Mouse (Mus musculus) neural tube, embryonic 10.5 days (tissue): ENCODE results near the gene Tenm3.

Experiments used
- DNase-seq: peaks from one replicate; pipeline ENCODE4 v3.0.0-alpha.2; 2017; ENCODE audit warnings: low spot score; ENCODE audit errors: extremely low spot score

Tenm3 gene

DNA sequence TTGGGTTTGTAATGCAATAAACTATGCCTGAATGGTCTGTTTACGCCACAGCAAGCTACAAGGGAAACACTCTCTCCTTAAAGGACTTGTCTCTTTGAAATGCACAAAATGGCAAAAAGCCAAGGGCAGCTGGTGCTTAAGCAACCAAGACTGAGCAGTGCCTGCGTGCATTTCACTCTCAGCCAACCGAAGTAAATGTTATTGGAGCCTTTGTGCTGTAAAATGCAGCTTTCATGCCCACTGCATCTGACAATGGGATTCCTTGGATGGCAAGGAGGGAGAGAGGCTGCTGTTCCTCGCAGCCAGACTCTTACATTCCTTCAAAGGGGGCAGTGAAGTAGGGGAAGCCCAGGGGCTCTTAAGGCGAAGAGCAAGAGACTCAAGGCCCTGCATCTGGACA, 385.4 kb downstream of the Tenm3 start:
- DNase-seq = no peak

- DNase-seq = no peak
Measured at GRCm38 (mm10) chr8:48456328-48457124, 387.2 kb downstream of the Tenm3 start.

- no peak for DNase-seq
Measured at GRCm38 (mm10) chr8:48451247-48451635, 392.5 kb downstream of the Tenm3 start.

GRCm38 (mm10) chr8:48450397-48451246, 393.1 kb downstream of the Tenm3 start:
- no peak for DNase-seq

DNA sequence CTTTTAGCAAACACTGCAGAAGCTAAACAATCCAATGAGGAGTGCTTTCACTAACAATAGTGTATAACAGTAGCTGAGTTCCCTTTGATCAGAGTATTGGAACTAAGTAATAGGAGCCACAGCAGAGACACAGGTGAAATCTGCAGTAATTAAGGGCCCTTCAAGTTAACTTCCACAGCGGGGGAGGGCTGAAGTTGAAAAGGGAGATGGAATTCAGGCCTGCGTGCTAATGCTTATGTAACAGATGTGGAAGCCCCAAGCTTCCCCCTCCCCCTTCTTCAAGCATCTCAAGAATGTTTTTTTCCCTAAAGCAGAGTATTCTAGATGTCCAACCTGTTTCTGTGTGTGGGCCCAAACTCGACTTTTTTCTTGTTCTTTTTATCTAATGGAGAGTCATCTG, 394.1 kb downstream of the Tenm3 start:
- no peak for DNase-seq

GRCm38 (mm10) chr8:48445690-48446089, 398.1 kb downstream of the Tenm3 start:
- DNase-seq = no peak

DNA sequence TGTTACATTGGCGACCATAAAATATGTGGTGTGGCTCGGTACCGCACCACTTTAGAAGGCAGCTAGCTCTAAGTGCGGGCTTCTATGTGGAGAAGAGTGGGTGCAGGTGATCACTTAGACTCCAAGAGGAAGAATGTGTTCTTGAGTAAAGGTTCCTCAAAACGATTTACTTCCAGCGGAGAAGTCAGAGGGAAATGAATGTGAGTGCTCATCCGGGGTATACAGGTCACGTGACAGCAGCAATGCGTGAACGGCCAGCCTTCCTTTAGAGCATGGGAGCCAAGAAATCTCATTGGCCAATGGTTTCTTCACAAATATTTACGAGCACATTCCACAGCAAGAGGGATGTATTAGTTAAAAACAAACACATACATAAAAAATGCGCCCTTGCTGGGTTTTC, 404.3 kb downstream of the Tenm3 start:
- no peak for DNase-seq

GRCm38 (mm10) chr8:48437523-48438207, 406.1 kb downstream of the Tenm3 start:
- DNase-seq = no peak

- DNase-seq = no peak
Measured at GRCm38 (mm10) chr8:48425101-48425500, 418.6 kb downstream of the Tenm3 start.

DNA sequence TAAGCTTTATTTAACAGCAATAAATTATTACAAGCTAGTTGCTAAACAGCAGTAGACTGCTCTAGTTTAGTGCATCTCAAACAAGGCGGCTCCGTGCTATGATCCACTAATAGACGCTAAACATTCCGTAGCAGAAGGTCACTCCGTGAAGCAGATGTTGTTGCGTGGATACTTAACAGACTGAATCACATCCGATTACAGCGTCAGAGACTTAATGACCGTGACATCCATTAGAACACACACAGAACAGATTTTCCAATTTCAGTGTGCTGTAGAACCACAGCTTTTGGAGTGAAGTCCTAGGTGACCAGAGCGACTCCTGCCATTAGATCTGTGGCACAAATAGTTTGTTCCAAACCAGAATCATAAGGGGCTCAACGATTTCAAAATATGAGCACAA, 426.0 kb downstream of the Tenm3 start:
- no peak for DNase-seq

DNA sequence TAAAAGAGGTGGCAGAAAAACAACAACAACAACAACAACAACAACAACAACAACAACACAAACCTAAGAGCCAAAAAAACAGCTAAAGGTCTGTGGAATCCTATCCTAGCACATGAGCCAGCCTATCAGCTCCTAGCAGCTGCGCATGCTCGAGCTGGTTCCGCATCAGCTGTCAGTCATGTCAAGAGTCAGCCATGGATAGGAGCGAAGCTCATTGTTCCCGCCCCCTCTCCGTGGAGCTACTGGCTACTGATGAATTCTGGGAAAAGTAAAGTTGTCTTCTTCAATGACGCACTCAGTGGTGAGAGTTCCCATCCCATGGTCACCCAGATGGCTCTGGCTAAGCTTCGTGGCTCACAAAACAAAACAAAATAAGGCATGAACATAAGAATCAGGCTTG, 432.8 kb downstream of the Tenm3 start:
- DNase-seq = no peak

- DNase-seq = no peak
Measured at GRCm38 (mm10) chr8:48400572-48400972, 443.2 kb downstream of the Tenm3 start.

DNA sequence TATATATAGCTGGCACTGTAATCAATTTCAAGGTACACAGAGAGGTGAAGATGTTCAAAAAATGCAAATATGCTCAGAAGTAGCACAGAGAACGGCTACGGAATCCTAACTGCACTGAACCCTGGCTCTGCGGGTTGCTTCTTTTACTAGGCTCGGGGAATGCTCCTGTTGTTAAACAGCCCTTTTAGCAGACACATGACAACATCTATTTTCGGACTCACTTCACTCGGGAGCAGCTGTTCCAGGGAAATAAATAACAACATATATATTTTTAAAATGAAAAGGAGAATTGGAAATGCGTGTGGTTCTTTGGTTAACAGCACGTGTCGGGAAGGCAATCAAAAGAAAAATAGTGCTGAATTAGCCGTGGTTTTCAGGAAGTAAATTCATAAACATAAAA, 457.9 kb downstream of the Tenm3 start:
- no peak for DNase-seq

- no peak for DNase-seq
Measured at GRCm38 (mm10) chr8:48380035-48380434, 463.7 kb downstream of the Tenm3 start.

DNA sequence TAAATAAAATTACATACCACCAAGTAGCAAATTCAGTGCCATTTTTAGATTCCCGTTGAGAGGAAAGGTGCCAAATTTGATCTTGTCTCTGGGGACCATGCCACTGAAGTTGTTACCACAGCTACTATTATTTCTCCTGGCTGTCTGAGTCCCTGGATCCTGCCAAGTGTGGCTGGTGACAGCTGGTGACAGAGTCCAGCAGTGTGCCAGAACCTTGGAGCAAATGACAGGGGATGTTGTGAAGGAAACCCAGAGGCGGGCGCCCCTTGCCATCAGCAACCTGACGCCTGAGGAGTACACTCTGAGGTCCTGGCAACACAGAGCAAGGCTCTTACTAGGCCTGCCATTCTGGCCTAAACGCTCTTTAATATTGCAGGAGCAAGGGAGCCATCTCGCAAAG, 467.0 kb downstream of the Tenm3 start:
- no peak for DNase-seq

DNA sequence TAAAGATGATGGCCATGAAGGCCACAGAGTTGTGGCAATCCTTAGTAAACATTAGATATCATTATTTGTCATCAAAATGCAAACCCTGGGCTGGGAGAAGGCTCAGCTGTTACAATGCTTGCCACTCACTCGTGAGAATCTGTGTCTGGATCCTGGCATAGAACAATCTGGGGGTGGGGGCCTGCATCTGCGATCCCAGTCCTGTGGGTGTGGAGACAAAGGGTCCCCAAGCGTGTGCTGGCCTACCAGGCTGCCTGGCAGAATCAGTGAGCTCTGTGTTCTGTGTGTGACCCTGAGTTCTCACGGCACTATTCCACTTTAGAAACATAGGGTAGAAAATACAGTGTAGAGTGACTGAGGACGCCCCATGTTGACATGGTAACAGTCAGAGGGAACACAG, 468.6 kb downstream of the Tenm3 start:
- DNase-seq = no peak

GRCm38 (mm10) chr8:48373404-48373803, 470.3 kb downstream of the Tenm3 start:
- DNase-seq = no peak

DNA sequence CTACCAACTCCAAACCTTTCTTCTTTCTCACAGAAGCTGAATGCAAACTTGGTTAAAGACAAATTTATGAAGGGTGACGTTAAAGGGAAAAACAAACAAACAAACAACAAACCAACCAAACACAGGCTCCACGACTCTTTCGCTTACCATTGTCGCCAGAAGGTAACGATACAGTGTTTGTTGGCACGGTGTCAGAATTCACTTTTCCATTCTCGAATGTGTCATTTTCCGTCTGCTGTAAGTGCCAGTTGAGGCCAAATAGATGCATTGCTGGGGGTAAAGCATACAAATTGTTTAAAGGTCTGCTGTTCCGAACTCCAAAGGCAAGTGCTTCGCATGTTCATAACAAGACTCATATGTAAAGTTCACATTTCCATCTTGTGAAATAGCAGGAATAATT, 476.6 kb downstream of the Tenm3 start:
- no peak for DNase-seq

DNA sequence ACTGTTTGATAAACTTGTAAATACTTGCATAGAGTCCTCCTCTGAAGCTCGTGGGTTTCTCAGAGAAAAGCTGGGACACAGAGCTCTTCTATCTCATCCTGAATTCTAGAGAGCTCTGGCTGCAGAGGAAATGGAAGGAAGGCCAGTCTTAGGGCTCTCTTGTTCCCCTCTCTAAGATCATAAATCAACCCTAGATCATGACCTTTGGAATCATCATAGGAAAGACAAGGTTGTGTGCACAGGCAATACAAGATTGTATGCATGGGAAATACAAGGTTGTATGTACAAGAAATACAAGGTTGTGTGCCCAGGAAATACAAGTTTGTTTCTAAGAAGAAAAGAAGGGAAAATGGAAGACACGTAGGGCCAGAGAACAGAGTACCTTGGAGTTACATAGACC, 486.9 kb downstream of the Tenm3 start:
- DNase-seq = no peak

GRCm38 (mm10) chr8:48353458-48353857, 490.3 kb downstream of the Tenm3 start:
- no peak for DNase-seq

- no peak for DNase-seq
Measured at GRCm38 (mm10) chr8:48348901-48349300, 494.9 kb downstream of the Tenm3 start.

- no peak for DNase-seq
Measured at GRCm38 (mm10) chr8:48348386-48348785, 495.4 kb downstream of the Tenm3 start.
